Mouse (Mus musculus) embryonic facial prominence, embryonic 13.5 days (tissue): ENCODE measurements at regions not wholly inside any gene's neighbourhood (a gene's known extent, or its start where the extent isn't known, plus 50 kb on each side); places are given as distances from the start of the nearest gene placed in this dataset.

ENCODE experiments used
- ATAC-seq: fragments of 200-750 bp; cut with Nextera tagmentation; 2 replicates; pipeline ENCODE4 v1.8.0; 2017; ENCODE audit warnings: low read depth; ENCODE audit not compliant: insufficient number of reproducible peaks, insufficient read depth, low FRiP score, low TSS enrichment
- H3K27ac ChIP-seq: fragments of 300-500 bp; sonication (generic); 2 replicates; pipeline ENCODE4 v1.5.1; 2015; ENCODE audit warnings: moderate library complexity, mild to moderate bottlenecking, inconsistent platforms
- H3K27me3 ChIP-seq: fragments of 300-500 bp; sonication (generic); 2 replicates; pipeline ENCODE4 v1.6.1; 2015; ENCODE audit warnings: mild to moderate bottlenecking, inconsistent platforms
- H3K36me3 ChIP-seq: fragments of 300-500 bp; sonication (generic); 2 replicates; pipeline ENCODE4 v1.6.1; 2015; ENCODE audit warnings: mild to moderate bottlenecking, inconsistent platforms
- H3K4me1 ChIP-seq: fragments of 300-500 bp; sonication (generic); 2 replicates; pipeline ENCODE4 v1.6.1; 2015; ENCODE audit warnings: inconsistent platforms
- H3K4me2 ChIP-seq: fragments of 300-500 bp; sonication (generic); 2 replicates; pipeline ENCODE4 v1.6.1; 2015; ENCODE audit warnings: moderate library complexity, mild to moderate bottlenecking, inconsistent platforms
- H3K4me3 ChIP-seq: fragments of 300-500 bp; sonication (generic); 2 replicates; pipeline ENCODE4 v1.5.1; 2015; ENCODE audit warnings: mild to moderate bottlenecking, inconsistent platforms
- H3K9ac ChIP-seq: fragments of 300-500 bp; sonication (generic); 2 replicates; pipeline ENCODE4 v1.6.1; 2015; ENCODE audit warnings: mild to moderate bottlenecking, inconsistent platforms
- H3K9me3 ChIP-seq: fragments of 300-500 bp; sonication (generic); 2 replicates; pipeline ENCODE4 v1.6.1; 2016; ENCODE audit warnings: inconsistent platforms
- WGBS: fragments of 180-500 bp; shearing (Covaris S2); methylation state at CpG from one replicate; pipeline ENCODE4 v1.1.7; 2015; ENCODE audit warnings: mixed read lengths; 5-methylcytosine and 5-hydroxymethylcytosine counted together

GRCm38 (mm10) chr15:61380666-61381065 lies 457.9 kb upstream of the A1bg start:
- Histone ChIP-seq H3K4me2 (no peak overlapping the region), H3K4me3 (no peak overlapping the region), H3K27ac (no peak overlapping the region), H3K36me3 (no peaks in the 10 kb centered on the region), H3K4me1 (no peaks in the 10 kb centered on the region), H3K9ac (no peak overlapping the region), H3K9me3 (no peaks in the 10 kb centered on the region), H3K27me3 (no peaks in the 10 kb centered on the region)
- ATAC-seq, result no peak
- 51% methylated on average over 3 of the region's 3 CpGs for WGBS

- Histone ChIP-seq H3K36me3 (no peaks in the 10 kb centered on the region), H3K4me2 (no peak overlapping the region), H3K4me1 (no peaks in the 10 kb centered on the region), H3K9ac (no peak overlapping the region), H3K27me3 (no peaks in the 10 kb centered on the region), H3K27ac (no peak overlapping the region), H3K9me3 (no peaks in the 10 kb centered on the region), H3K4me3 (no peak overlapping the region)
- WGBS, result 73% methylated on average over 3 of the region's 3 CpGs
- ATAC-seq, result no peak
Observed at GRCm38 (mm10) chr15:61366276-61366675, 443.5 kb upstream of the A1bg start.

- Histone ChIP-seq H3K4me2 (no peak overlapping the region), H3K4me1 (no peaks in the 10 kb centered on the region), H3K27me3 (no peaks in the 10 kb centered on the region), H3K36me3 (no peaks in the 10 kb centered on the region), H3K27ac (no peak overlapping the region), H3K9ac (no peak overlapping the region), H3K4me3 (no peak overlapping the region), H3K9me3 (no peaks in the 10 kb centered on the region)
- 84% methylated on average over 5 of the region's 5 CpGs for WGBS
- no peak for ATAC-seq
Observed at GRCm38 (mm10) chr15:61365511-61365910, 442.7 kb upstream of the A1bg start.

GRCm38 (mm10) chr15:61364461-61364860 lies 441.6 kb upstream of the A1bg start:
- 86% methylated on average over 2 of the region's 2 CpGs for WGBS

GRCm38 (mm10) chr15:61361254-61361653 lies 438.4 kb upstream of the A1bg start:
- Histone ChIP-seq H3K9me3 (no peaks in the 10 kb centered on the region), H3K36me3 (no peaks in the 10 kb centered on the region), H3K27ac (no peak overlapping the region), H3K4me1 (no peaks in the 10 kb centered on the region), H3K4me3 (no peak overlapping the region), H3K4me2 (no peak overlapping the region), H3K27me3 (no peaks in the 10 kb centered on the region), H3K9ac (no peak overlapping the region)
- no peak for ATAC-seq
- 79% methylated on average over 3 of the region's 3 CpGs for WGBS

More at GRCm38 (mm10) chr15:61364461-61364860, 441.6 kb upstream of the A1bg start:
- Histone ChIP-seq H3K9me3 (no peaks in the 10 kb centered on the region), H3K4me2 (no peak overlapping the region), H3K27me3 (no peaks in the 10 kb centered on the region), H3K9ac (no peak overlapping the region), H3K4me1 (no peaks in the 10 kb centered on the region), H3K4me3 (no peak overlapping the region), H3K27ac (no peak overlapping the region), H3K36me3 (no peaks in the 10 kb centered on the region)
- ATAC-seq, result no peak

GRCm38 (mm10) chr15:61355344-61355743 lies 432.5 kb upstream of the A1bg start:
- H3K9me3 ChIP-seq, result no peaks in the 10 kb centered on the region
- H3K36me3 ChIP-seq, result no peaks in the 10 kb centered on the region
- H3K27me3 ChIP-seq, result no peaks in the 10 kb centered on the region
- H3K4me2 ChIP-seq, result no peak overlapping the region
- no peak overlapping the region for H3K9ac ChIP-seq
- ATAC-seq, result no peak
- no peak overlapping the region for H3K4me3 ChIP-seq
- no peak overlapping the region for H3K27ac ChIP-seq
- 0 out of 2 replicates have a peak, but pooled peaks cover 6% of the 10 kb centered on the region for H3K4me1 ChIP-seq

GRCm38 (mm10) chr15:61351729-61352342 lies 429.0 kb upstream of the A1bg start:
- Histone ChIP-seq H3K4me2 (no peak overlapping the region), H3K27me3 (no peaks in the 10 kb centered on the region), H3K9me3 (no peaks in the 10 kb centered on the region), H3K36me3 (no peaks in the 10 kb centered on the region), H3K4me3 (no peak overlapping the region), H3K4me1 (0 out of 2 replicates have a peak, but pooled peaks cover 6% of the 10 kb centered on the region), H3K9ac (no peak overlapping the region), H3K27ac (no peak overlapping the region)
- ATAC-seq, result no peak
- whole genome bisulfite sequencing, result 56% methylated on average over 5 of the region's 5 CpGs

- Histone ChIP-seq H3K9me3 (no peaks in the 10 kb centered on the region), H3K9ac (no peak overlapping the region), H3K36me3 (no peaks in the 10 kb centered on the region), H3K4me3 (no peak overlapping the region), H3K27me3 (no peaks in the 10 kb centered on the region), H3K4me2 (no peak overlapping the region), H3K27ac (no peak overlapping the region), H3K4me1 (no peaks in the 10 kb centered on the region)
- WGBS, result 58% methylated on average over 4 of the region's 4 CpGs
- ATAC-seq, result no peak
Observed at GRCm38 (mm10) chr15:61345101-61345500, 422.3 kb upstream of the A1bg start.

- H3K36me3 ChIP-seq, result no peaks in the 10 kb centered on the region
- H3K27ac ChIP-seq, result no peak overlapping the region
- no peak overlapping the region for H3K4me3 ChIP-seq
- no peaks in the 10 kb centered on the region for H3K4me1 ChIP-seq
- H3K9ac ChIP-seq, result no peak overlapping the region
- 90% methylated on average over 1 of the region's 1 CpGs for WGBS
- H3K27me3 ChIP-seq, result no peaks in the 10 kb centered on the region
- H3K9me3 ChIP-seq, result no peaks in the 10 kb centered on the region
- no peak overlapping the region for H3K4me2 ChIP-seq
- ATAC-seq, result no peak
Observed at GRCm38 (mm10) chr15:61342618-61343017, 419.8 kb upstream of the A1bg start.

GRCm38 (mm10) chr15:61327925-61328324 lies 405.1 kb upstream of the A1bg start:
- H3K4me1 ChIP-seq, result no peaks in the 10 kb centered on the region
- no peaks in the 10 kb centered on the region for H3K36me3 ChIP-seq
- no peak overlapping the region for H3K9ac ChIP-seq
- H3K4me3 ChIP-seq, result no peak overlapping the region
- ATAC-seq, result no peak
- 86% methylated on average over 2 of the region's 2 CpGs for WGBS
- H3K4me2 ChIP-seq, result no peak overlapping the region
- H3K27me3 ChIP-seq, result no peaks in the 10 kb centered on the region
- H3K9me3 ChIP-seq, result no peaks in the 10 kb centered on the region
- no peak overlapping the region for H3K27ac ChIP-seq

GRCm38 (mm10) chr15:61322243-61322642 lies 399.4 kb upstream of the A1bg start:
- no peaks in the 10 kb centered on the region for H3K9me3 ChIP-seq
- no peak overlapping the region for H3K9ac ChIP-seq
- ATAC-seq, result no peak
- WGBS, result 91% methylated on average over 7 of the region's 7 CpGs
- H3K36me3 ChIP-seq, result no peaks in the 10 kb centered on the region
- H3K27me3 ChIP-seq, result no peaks in the 10 kb centered on the region
- H3K27ac ChIP-seq, result no peak overlapping the region
- H3K4me1 ChIP-seq, result no peaks in the 10 kb centered on the region
- H3K4me2 ChIP-seq, result no peak overlapping the region
- no peak overlapping the region for H3K4me3 ChIP-seq

- Histone ChIP-seq H3K27me3 (no peaks in the 10 kb centered on the region), H3K4me2 (no peak overlapping the region), H3K4me1 (no peaks in the 10 kb centered on the region), H3K27ac (no peak overlapping the region), H3K9ac (no peak overlapping the region), H3K36me3 (no peaks in the 10 kb centered on the region), H3K4me3 (no peak overlapping the region), H3K9me3 (no peaks in the 10 kb centered on the region)
- 72% methylated on average over 6 of the region's 6 CpGs for WGBS
- no peak for ATAC-seq
Observed at GRCm38 (mm10) chr15:61309452-61310165, 386.8 kb upstream of the A1bg start.
